Mouse (Mus musculus): ENCODE measurements around the gene Hoxc8.

Gene Hoxc8

DNA sequence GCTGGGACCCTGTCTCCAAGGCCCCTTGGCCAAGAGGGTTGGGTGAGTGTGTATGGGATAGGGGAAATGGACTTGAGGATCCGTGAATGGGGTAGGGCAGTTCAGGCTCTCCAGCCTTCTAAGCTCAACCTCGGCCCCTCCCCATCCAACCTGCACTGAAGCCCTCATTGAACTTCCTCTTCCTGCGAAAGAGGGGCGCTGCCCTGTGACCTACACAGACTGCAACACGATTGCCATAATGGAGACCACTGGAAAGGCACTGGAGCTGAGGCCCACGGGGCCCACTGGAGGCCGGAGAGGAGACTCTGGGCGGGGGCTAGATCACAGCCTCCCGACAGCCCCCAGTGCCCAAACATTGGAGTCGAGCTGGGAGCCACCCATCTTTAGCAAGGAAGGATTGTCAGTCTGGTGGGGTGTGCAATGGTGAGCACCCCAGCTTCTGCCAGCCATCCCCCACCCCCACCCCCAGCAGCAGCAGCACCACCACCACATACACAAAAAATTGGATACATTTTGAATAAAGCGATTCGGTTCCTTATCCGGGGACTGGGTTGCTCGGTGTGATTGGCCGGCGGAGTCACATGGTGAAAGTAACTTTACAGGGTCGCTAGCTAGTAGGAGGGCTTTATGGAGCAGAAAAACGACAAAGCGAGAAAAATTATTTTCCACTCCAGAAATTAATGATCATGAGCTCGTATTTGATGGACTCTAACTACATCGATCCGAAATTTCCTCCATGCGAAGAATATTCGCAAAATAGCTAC, 43.8 kb downstream of the Hoxc8 start:
- DNase-seq (ENCODE audit: low spot score in 2 of 2) = no peak

GRCm38 (mm10) chr15:103034807-103035547, 44.6 kb downstream of the Hoxc8 start:
- no peak for DNase-seq (ENCODE audit: low spot score in 2 of 2)

GRCm38 (mm10) chr15:103035548-103035881, 45.1 kb downstream of the Hoxc8 start:
- no peak for DNase-seq (ENCODE audit: low spot score in 2 of 2)

GRCm38 (mm10) chr15:103037579-103037978, 47.2 kb downstream of the Hoxc8 start:
- DNase-seq (ENCODE audit: low spot score in 2 of 2) = no peak

DNA sequence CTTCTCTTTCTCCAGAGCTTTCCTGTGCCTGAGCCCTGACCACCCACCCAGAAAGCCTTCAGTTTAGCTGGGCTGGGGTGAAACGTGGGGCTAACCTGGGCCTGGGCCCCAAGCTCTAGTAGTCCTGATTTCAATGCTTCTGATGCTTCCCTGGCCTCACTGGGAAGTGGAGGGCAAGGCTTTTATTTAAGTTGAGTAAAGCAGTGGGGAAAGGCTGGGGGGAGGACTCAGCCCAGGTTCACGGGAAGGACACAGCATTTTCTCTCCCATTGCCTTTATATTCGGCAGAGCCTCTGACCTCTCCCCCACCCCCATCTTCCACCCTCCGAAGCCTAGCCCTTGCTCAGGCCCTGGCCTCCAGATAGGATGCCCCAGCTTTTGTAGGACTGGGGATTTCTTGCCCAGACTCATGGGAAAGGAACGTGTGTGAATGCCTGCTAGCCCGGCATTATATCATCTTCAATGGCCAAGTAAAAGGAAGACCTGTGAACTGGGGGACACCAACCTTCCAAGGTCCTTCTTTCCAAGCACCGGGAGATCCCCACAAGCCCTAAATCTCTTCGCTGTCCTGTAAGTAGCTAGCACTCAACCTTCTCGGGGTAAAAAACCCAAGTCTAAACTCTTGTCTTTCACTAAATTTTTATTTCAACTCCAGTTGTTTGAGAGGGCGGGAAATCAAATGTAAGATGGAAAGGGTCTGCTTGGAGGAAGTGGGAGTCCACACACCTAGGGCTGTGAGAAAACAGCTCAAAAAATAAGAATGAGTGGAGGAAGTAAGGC, 48.5 kb downstream of the Hoxc8 start:
- DNase-seq (ENCODE audit: low spot score in 2 of 2) = no peak

GRCm38 (mm10) chr15:103039609-103040008, 49.2 kb downstream of the Hoxc8 start:
- DNase-seq (ENCODE audit: low spot score in 2 of 2) = no peak

- DNase-seq (ENCODE audit: low spot score in 2 of 2) = no peak
Measured at GRCm38 (mm10) chr15:103040601-103041000, 50.2 kb downstream of the Hoxc8 start.

- no peak for DNase-seq (ENCODE audit: low spot score in 2 of 2)
Measured at GRCm38 (mm10) chr15:103041613-103042012, 51.2 kb downstream of the Hoxc8 start.

DNA sequence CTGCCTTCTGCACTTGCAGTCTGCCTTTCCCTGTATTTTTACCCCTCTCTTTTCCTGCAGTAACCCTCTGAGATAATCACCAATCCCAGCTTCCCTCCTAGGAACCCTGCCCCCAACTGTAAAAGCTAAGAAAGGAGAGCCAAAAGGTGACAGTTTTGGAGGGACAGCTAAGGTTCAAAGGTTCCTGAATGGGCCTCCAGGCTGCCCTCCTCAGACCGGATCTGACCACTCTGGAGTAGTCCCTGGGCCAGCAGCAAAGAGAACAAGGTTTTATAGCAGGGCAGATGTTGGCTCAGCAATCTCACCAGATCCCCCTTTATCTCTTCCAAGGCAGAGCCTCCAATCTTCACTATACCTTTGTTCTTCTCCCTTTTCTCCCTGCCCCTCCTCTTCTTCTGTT, 51.8 kb downstream of the Hoxc8 start:
- DNase-seq (ENCODE audit: low spot score in 2 of 2) = no peak

Measured in heart, adult 9 months (tissue).